Mouse (Mus musculus) thymus, postnatal 14 days (tissue): ENCODE measurements around the gene Ush2a.

Source experiments
- DNase-seq: peaks from one replicate; pipeline ENCODE4 v3.0.0; 2021

The Ush2a gene

GRCm38 (mm10) chr1:188551802-188552201, 290.0 kb downstream of the Ush2a start:
- no peak for DNase-seq

- DNase-seq, result no peak
Observed at GRCm38 (mm10) chr1:188558911-188559310, 297.1 kb downstream of the Ush2a start.

GRCm38 (mm10) chr1:188566229-188566628, 304.4 kb downstream of the Ush2a start:
- DNase-seq, result no peak

- no peak for DNase-seq
Observed at GRCm38 (mm10) chr1:188567486-188567885, 305.7 kb downstream of the Ush2a start.

GRCm38 (mm10) chr1:188568295-188568961, 306.6 kb downstream of the Ush2a start:
- DNase-seq, result no peak

- DNase-seq, result no peak
Observed at GRCm38 (mm10) chr1:188576246-188576747, 314.5 kb downstream of the Ush2a start.

GRCm38 (mm10) chr1:188577376-188577775, 315.6 kb downstream of the Ush2a start:
- no peak for DNase-seq

- DNase-seq, result no peak
Observed at GRCm38 (mm10) chr1:188581136-188581535, 319.3 kb downstream of the Ush2a start.

- DNase-seq, result no peak
Observed at GRCm38 (mm10) chr1:188595251-188595650, 333.4 kb downstream of the Ush2a start.

GRCm38 (mm10) chr1:188598052-188598451, 336.2 kb downstream of the Ush2a start:
- no peak for DNase-seq

GRCm38 (mm10) chr1:188599134-188599533, 337.3 kb downstream of the Ush2a start:
- no peak for DNase-seq

- DNase-seq, result no peak
Observed at GRCm38 (mm10) chr1:188606450-188606849, 344.6 kb downstream of the Ush2a start.

- DNase-seq, result no peak
Observed at GRCm38 (mm10) chr1:188616547-188616946, 354.7 kb downstream of the Ush2a start.

- DNase-seq, result no peak
Observed at GRCm38 (mm10) chr1:188633736-188634135, 371.9 kb downstream of the Ush2a start.

- DNase-seq, result no peak
Observed at GRCm38 (mm10) chr1:188639666-188640065, 377.8 kb downstream of the Ush2a start.

- DNase-seq, result no peak
Observed at GRCm38 (mm10) chr1:188643156-188643555, 381.3 kb downstream of the Ush2a start.

- DNase-seq, result no peak
Observed at GRCm38 (mm10) chr1:188653001-188653400, 391.2 kb downstream of the Ush2a start.

- no peak for DNase-seq
Observed at GRCm38 (mm10) chr1:188656121-188656520, 394.3 kb downstream of the Ush2a start.

GRCm38 (mm10) chr1:188659159-188659558, 397.3 kb downstream of the Ush2a start:
- no peak for DNase-seq

- no peak for DNase-seq
Observed at GRCm38 (mm10) chr1:188660339-188660738, 398.5 kb downstream of the Ush2a start.

- DNase-seq, result no peak
Observed at GRCm38 (mm10) chr1:188660882-188661281, 399.1 kb downstream of the Ush2a start.

- DNase-seq, result no peak
Observed at GRCm38 (mm10) chr1:188667460-188667859, 405.6 kb downstream of the Ush2a start.

- no peak for DNase-seq
Observed at GRCm38 (mm10) chr1:188668513-188668912, 406.7 kb downstream of the Ush2a start.

- no peak for DNase-seq
Observed at GRCm38 (mm10) chr1:188672871-188673270, 411.0 kb downstream of the Ush2a start.
